Mouse (Mus musculus): ENCODE measurements around the gene Afmid.

DNA sequence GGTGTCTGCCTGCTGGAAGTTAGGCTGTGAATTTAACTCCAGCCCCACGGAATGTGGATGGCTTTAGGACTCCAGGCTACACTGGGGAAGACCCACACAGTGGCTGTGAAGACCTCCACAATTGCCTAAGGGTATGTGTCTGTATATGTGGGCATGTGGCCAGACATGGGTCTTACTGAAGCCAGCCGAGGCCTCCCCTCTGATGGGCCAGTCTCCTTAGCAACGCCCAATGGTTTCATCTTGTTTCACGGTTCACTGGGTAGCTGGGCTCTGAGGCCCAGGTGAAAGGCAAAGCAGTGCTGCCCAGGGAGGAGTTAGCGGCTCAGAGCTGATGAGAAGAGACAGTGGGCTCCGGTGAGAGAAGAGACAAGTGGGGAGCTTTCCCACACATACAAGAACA, 40.3 kb downstream of the Afmid start:
- TF ChIP-seq EP300 (IDR thresholded peaks at IDR 0.05; ENCODE audit: low read depth) (no peak), CTCF (IDR thresholded peaks at IDR 0.05; ENCODE audit: low read depth) (no peak)
